Mouse (Mus musculus) forelimb bud, embryonic 11.5 days (tissue): ENCODE measurements around the gene Rras.

Experiments
- DNase-seq: peaks from one replicate; pipeline ENCODE4 v3.0.0-alpha.2; 2012; ENCODE audit warnings: low read depth, low spot score

The Rras gene

GRCm38 (mm10) chr7:45025601-45026220, 8.0 kb downstream of the Rras start:
- no peak for DNase-seq

GRCm38 (mm10) chr7:45026256-45026655, 8.5 kb downstream of the Rras start:
- DNase-seq, result no peak

GRCm38 (mm10) chr7:45027761-45028160, 10.0 kb downstream of the Rras start:
- DNase-seq, result no peak

- DNase-seq, result no peak
Observed at GRCm38 (mm10) chr7:45028351-45028750, 10.6 kb downstream of the Rras start.

- DNase-seq, result no peak
Observed at GRCm38 (mm10) chr7:45029995-45030394, 12.2 kb downstream of the Rras start.

GRCm38 (mm10) chr7:45030857-45031256, 13.1 kb downstream of the Rras start:
- no peak for DNase-seq

- DNase-seq, result no peak
Observed at GRCm38 (mm10) chr7:45033722-45034359, 16.1 kb downstream of the Rras start.

GRCm38 (mm10) chr7:45035631-45036030, 17.9 kb downstream of the Rras start:
- no peak for DNase-seq

GRCm38 (mm10) chr7:45036702-45037101, 18.9 kb downstream of the Rras start:
- DNase-seq, result no peak

- no peak for DNase-seq
Observed at GRCm38 (mm10) chr7:45037720-45038361, 20.1 kb downstream of the Rras start.

GRCm38 (mm10) chr7:45038411-45038810, 20.6 kb downstream of the Rras start:
- DNase-seq, result no peak

GRCm38 (mm10) chr7:45040851-45041250, 23.1 kb downstream of the Rras start:
- DNase-seq, result no peak

- DNase-seq, result no peak
Observed at GRCm38 (mm10) chr7:45043307-45043706, 25.5 kb downstream of the Rras start.

GRCm38 (mm10) chr7:45045741-45046140, 28.0 kb downstream of the Rras start:
- no peak for DNase-seq

- DNase-seq, result no peak
Observed at GRCm38 (mm10) chr7:45046853-45047350, 29.1 kb downstream of the Rras start.

GRCm38 (mm10) chr7:45047491-45047890, 29.7 kb downstream of the Rras start:
- DNase-seq, result no peak

GRCm38 (mm10) chr7:45048001-45048890, 30.5 kb downstream of the Rras start:
- DNase-seq, result no peak

GRCm38 (mm10) chr7:45048923-45049657, 31.3 kb downstream of the Rras start:
- DNase-seq, result no peak

- DNase-seq, result peak; percentile 93
Observed at GRCm38 (mm10) chr7:45050945-45051600, 33.3 kb downstream of the Rras start.

- no peak for DNase-seq
Observed at GRCm38 (mm10) chr7:45051601-45051974, 33.8 kb downstream of the Rras start.
